Mouse (Mus musculus): Measurements from ENCODE around the gene Adgrl1. TPM values are rescaled to one million over a fixed set of nuclear protein-coding genes. Genes with fewer than 3 reads are reported as not detected.

Adgrl1 gene
- polyA plus RNA-seq, 1 experiment from 2014 or later, result 24.9 TPM

DNA sequence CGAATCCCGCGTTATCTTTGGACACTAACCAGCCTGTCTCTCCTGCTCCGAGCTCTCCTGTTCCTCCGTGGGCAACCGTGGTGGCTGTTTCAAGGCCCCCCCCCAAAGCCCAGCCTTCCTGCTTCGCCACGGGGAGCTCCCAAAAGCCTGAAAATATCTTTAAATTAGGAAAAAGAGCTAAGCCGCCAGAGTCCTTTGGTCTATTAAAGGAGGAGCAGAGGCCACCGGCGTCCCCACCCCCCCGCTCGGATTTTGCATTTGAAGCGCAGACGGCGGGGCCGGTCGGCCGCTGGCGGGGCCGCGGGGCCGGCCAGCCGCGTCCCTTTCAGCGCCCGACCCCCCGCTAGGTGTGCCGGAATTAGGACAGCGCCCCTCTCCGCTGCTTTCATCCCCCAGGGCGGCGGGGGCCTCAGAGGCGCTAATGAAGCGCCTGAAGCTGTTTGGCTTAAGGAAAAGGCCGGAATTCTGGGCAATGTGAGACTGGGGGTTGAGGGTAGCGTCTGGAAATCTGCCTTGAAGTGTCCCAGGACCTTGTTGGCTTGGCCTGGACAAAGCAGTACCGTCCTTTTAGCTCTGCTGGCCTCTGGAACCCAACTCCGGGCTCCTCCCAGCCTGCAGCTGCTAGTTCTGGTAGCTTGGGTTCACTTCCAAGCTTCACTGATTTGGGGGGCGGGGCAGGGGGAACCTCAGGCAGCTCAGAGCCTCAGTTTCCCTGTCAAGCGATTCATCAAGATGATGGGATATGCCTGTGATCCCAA is 23.6 kb upstream of the Adgrl1 start:
- under 1% methylated on average over 41 of the region's 41 CpGs for WGBS
- Histone ChIP-seq H3K4me1 (replicated peaks; ENCODE audit: control insufficient read depth, insufficient read depth, low read length) (peaks cover 13% of the 10 kb centered on the region), H3K4me3 (ENCODE audit: low read depth, low read length) (peak overlapping the region; percentile 64), H3K9ac (ENCODE audit: low read length) (peak overlapping the region; percentile 75), H3K36me3 (ENCODE audit: control insufficient read depth, insufficient read depth, low read length) (no peaks in the 10 kb centered on the region), H3K9me3 (ENCODE audit: control insufficient read depth, low read length) (no peaks in the 10 kb centered on the region), H3K27ac (ENCODE audit: low read depth) (peak overlapping the region; percentile 59; the same call in 1 of the 2 replicates), H3K4me2 (ENCODE audit: low read length) (peak overlapping the region; percentile 69), H3K27me3 (replicated peaks; ENCODE audit: control insufficient read depth, insufficient read depth, low read length) (0 out of 2 replicates have a peak, but pooled peaks cover 9% of the 10 kb centered on the region)
- DNase-seq (ENCODE audit: low spot score) (peak; percentile 75), ATAC-seq (replicated peaks; ENCODE audit: low FRiP score, low TSS enrichment, low read depth) (no peak)

DNA sequence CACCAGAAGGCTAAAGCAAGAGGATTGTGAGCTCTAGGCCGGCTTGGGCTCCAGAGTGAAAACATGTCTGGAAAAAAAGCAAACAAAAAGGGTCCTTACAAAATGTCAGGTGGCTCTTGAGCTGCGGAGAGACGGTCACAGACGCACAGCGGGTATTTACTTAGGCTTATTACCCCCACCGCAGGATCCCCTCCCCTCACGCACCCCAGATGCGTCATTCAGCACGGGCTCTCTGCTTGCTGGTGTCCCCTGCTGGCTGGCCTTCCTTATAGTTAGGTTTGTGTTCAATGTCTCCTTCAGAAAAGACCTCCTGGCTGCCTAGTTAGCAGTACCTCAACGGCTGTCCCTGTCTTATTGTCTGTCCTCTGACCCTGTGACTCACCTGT is 23.1 kb upstream of the Adgrl1 start:
- WGBS, result 5% methylated on average over 10 of the region's 10 CpGs
- Histone ChIP-seq H3K4me3 (ENCODE audit: low read depth, low read length) (no peak overlapping the region), H3K9ac (ENCODE audit: low read length) (no peak overlapping the region), H3K36me3 (ENCODE audit: control insufficient read depth, insufficient read depth, low read length) (no peaks in the 10 kb centered on the region), H3K4me1 (replicated peaks; ENCODE audit: control insufficient read depth, insufficient read depth, low read length) (peaks cover 13% of the 10 kb centered on the region), H3K9me3 (ENCODE audit: control insufficient read depth, low read length) (no peaks in the 10 kb centered on the region), H3K27me3 (replicated peaks; ENCODE audit: control insufficient read depth, insufficient read depth, low read length) (0 out of 2 replicates have a peak, but pooled peaks cover 9% of the 10 kb centered on the region), H3K27ac (ENCODE audit: low read depth) (no peak overlapping the region), H3K4me2 (ENCODE audit: low read length) (peak overlapping the region; percentile 69)
- peak; percentile 65 for DNase-seq (ENCODE audit: low spot score)
- ATAC-seq (replicated peaks; ENCODE audit: low FRiP score, low TSS enrichment, low read depth), result no peak

DNA sequence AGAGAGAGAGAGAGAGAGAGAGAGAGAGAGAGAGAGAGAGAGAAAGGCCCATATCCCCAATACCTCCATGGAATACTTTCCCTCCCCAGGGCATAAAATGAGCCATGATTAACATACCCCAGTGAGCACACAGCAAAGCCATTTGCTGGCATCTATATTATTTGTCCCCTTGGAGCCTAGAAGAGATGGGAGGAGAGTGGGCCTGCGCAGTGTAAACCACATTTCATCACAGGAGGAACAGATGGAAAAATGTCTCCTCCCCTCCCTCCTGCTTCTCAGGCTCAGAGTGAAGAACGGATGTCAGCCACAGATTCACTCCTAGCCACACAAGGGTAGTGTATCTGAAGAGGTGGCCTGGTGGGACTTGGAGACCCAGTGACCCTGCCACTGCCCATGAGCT is 11.5 kb upstream of the Adgrl1 start:
- H3K4me3 ChIP-seq (ENCODE audit: low read depth, low read length), result no peak overlapping the region
- H3K36me3 ChIP-seq (ENCODE audit: control insufficient read depth, insufficient read depth, low read length), result no peaks in the 10 kb centered on the region
- no peaks in the 10 kb centered on the region for H3K9me3 ChIP-seq (ENCODE audit: control insufficient read depth, low read length)
- DNase-seq (ENCODE audit: low spot score) (no peak), ATAC-seq (replicated peaks; ENCODE audit: low FRiP score, low TSS enrichment, low read depth) (no peak)
- no peak overlapping the region for H3K4me2 ChIP-seq (ENCODE audit: low read length)
- 58% methylated on average over 2 of the region's 2 CpGs for WGBS
- no peak overlapping the region for H3K9ac ChIP-seq (ENCODE audit: low read length)
- H3K27me3 ChIP-seq (replicated peaks; ENCODE audit: control insufficient read depth, insufficient read depth, low read length), result no peaks in the 10 kb centered on the region
- H3K4me1 ChIP-seq (replicated peaks; ENCODE audit: control insufficient read depth, insufficient read depth, low read length), result no peaks in the 10 kb centered on the region
- H3K27ac ChIP-seq (ENCODE audit: low read depth), result no peak overlapping the region

DNA sequence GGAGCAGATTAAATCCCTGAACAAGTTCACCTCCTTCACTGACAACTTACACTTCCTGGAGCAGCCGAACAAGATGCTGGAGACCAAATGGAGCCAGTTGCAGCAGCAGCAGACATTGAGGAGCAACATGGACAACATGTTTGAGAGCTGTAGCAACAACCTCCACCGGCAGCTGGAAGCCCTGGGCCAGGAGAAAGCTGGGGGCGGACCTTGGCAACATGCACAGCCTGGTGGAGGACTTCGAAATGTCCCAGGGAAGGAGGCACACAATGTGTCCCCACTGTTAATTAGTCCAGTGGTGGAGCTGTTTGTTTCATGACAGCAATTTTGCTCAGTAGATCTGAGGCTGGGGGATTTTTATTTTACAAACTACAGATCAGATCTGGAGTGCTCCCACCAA is 7.8 kb upstream of the Adgrl1 start:
- DNase-seq (ENCODE audit: low spot score) (no peak), ATAC-seq (replicated peaks; ENCODE audit: low FRiP score, low TSS enrichment, low read depth) (no peak)
- Histone ChIP-seq H3K27ac (ENCODE audit: low read depth) (no peak overlapping the region), H3K27me3 (replicated peaks; ENCODE audit: control insufficient read depth, insufficient read depth, low read length) (peaks cover 4% of the 10 kb centered on the region; the same call in 1 of the 2 replicates), H3K9me3 (ENCODE audit: control insufficient read depth, low read length) (no peaks in the 10 kb centered on the region), H3K4me2 (ENCODE audit: low read length) (no peak overlapping the region), H3K36me3 (ENCODE audit: control insufficient read depth, insufficient read depth, low read length) (no peaks in the 10 kb centered on the region), H3K9ac (ENCODE audit: low read length) (no peak overlapping the region), H3K4me3 (ENCODE audit: low read depth, low read length) (no peak overlapping the region), H3K4me1 (replicated peaks; ENCODE audit: control insufficient read depth, insufficient read depth, low read length) (peaks cover 2% of the 10 kb centered on the region; the same call in 1 of the 2 replicates)
- WGBS, result 63% methylated on average over 4 of the region's 4 CpGs

DNA sequence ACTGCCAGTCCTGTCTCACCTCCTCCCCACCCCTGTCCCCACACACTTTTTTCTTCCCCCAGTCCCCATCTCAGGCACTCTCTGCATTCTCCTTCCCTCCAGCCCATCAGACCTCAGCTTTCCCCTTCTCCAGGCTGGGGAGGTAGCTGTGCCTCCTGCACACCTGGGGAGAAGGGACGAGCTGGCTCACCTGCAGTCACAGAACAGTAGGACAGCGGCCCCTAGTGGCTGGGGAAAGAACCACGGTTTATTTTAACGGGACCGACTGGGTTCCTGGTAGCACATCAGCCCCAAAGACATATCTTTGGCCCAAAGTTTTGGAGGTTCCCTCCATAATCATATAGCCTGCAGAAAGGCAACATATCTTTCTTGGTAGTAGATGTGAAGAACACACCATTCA is 6.0 kb upstream of the Adgrl1 start:
- H3K27ac ChIP-seq (ENCODE audit: low read depth), result no peak overlapping the region
- H3K9me3 ChIP-seq (ENCODE audit: control insufficient read depth, low read length), result no peaks in the 10 kb centered on the region
- ATAC-seq (replicated peaks; ENCODE audit: low FRiP score, low TSS enrichment, low read depth) (no peak), DNase-seq (ENCODE audit: low spot score) (peak; percentile 91)
- H3K9ac ChIP-seq (ENCODE audit: low read length), result no peak overlapping the region
- no peak overlapping the region for H3K4me2 ChIP-seq (ENCODE audit: low read length)
- 3% methylated on average over 5 of the region's 5 CpGs for WGBS
- H3K4me3 ChIP-seq (ENCODE audit: low read depth, low read length), result no peak overlapping the region
- no peaks in the 10 kb centered on the region for H3K36me3 ChIP-seq (ENCODE audit: control insufficient read depth, insufficient read depth, low read length)
- peaks cover 4% of the 10 kb centered on the region; the same call in 1 of the 2 replicates for H3K27me3 ChIP-seq (replicated peaks; ENCODE audit: control insufficient read depth, insufficient read depth, low read length)
- H3K4me1 ChIP-seq (replicated peaks; ENCODE audit: control insufficient read depth, insufficient read depth, low read length), result peaks cover 17% of the 10 kb centered on the region

DNA sequence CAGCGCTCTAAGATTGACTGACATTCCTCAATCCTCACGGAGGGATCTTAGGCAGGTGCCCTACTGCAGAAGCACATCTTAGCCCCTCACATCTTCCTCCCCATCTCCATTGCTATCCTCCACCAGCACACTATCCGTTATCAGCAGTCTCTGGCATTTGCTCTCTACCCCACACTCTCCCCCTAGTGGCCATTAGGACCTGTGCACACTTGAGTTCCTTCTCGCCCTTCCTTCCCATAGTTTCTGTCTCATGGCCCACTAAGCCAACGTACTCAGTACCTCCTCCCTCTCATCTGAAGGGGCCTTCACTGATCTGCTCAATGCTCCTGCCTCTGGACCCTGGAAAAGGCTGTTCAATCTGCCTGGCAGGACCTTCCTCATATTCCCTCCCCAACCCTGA is 4.0 kb upstream of the Adgrl1 start:
- ATAC-seq (replicated peaks; ENCODE audit: low FRiP score, low TSS enrichment, low read depth), result no peak
- 19% methylated on average over 5 of the region's 5 CpGs for WGBS

DNA sequence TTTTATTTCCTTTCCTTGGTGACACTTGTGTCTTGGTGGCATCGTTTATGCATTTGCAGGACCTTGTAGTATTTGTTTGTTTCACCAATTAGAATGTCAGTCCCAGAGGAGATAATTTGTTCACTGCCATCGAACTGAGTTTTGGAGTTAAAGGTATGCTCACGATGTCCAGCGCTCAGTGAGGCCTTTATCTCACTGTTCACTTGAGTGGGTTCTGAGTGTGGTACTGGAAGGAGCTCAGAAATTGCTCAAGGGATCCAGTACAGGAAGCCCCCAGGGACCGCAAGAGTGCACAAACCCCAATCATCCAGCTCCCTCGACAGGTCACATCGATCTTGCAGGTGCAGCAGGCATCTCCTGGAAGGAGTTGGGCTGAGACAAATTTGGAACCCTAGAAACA is 3.4 kb upstream of the Adgrl1 start:
- Histone ChIP-seq H3K36me3 (ENCODE audit: control insufficient read depth, insufficient read depth, low read length) (no peaks in the 10 kb centered on the region), H3K27me3 (replicated peaks; ENCODE audit: control insufficient read depth, insufficient read depth, low read length) (peaks cover 4% of the 10 kb centered on the region; the same call in 1 of the 2 replicates), H3K9me3 (ENCODE audit: control insufficient read depth, low read length) (no peaks in the 10 kb centered on the region), H3K27ac (ENCODE audit: low read depth) (no peak overlapping the region), H3K9ac (ENCODE audit: low read length) (no peak overlapping the region), H3K4me2 (ENCODE audit: low read length) (no peak overlapping the region), H3K4me1 (replicated peaks; ENCODE audit: control insufficient read depth, insufficient read depth, low read length) (peaks cover 17% of the 10 kb centered on the region), H3K4me3 (ENCODE audit: low read depth, low read length) (no peak overlapping the region)
- DNase-seq (ENCODE audit: low spot score), result no peak
- no peak for ATAC-seq (replicated peaks; ENCODE audit: low FRiP score, low TSS enrichment, low read depth)
- WGBS, result 88% methylated on average over 7 of the region's 7 CpGs

More for the DNA sequence above, 4.0 kb upstream of the Adgrl1 start:
- H3K36me3 ChIP-seq (ENCODE audit: control insufficient read depth, insufficient read depth, low read length), result no peaks in the 10 kb centered on the region
- H3K4me1 ChIP-seq (replicated peaks; ENCODE audit: control insufficient read depth, insufficient read depth, low read length), result peaks cover 17% of the 10 kb centered on the region
- no peak for DNase-seq (ENCODE audit: low spot score)
- H3K9ac ChIP-seq (ENCODE audit: low read length), result no peak overlapping the region
- no peak overlapping the region for H3K27ac ChIP-seq (ENCODE audit: low read depth)
- H3K4me3 ChIP-seq (ENCODE audit: low read depth, low read length), result no peak overlapping the region
- H3K27me3 ChIP-seq (replicated peaks; ENCODE audit: control insufficient read depth, insufficient read depth, low read length), result peaks cover 4% of the 10 kb centered on the region; the same call in 1 of the 2 replicates
- H3K4me2 ChIP-seq (ENCODE audit: low read length), result no peak overlapping the region
- H3K9me3 ChIP-seq (ENCODE audit: control insufficient read depth, low read length), result no peaks in the 10 kb centered on the region

DNA sequence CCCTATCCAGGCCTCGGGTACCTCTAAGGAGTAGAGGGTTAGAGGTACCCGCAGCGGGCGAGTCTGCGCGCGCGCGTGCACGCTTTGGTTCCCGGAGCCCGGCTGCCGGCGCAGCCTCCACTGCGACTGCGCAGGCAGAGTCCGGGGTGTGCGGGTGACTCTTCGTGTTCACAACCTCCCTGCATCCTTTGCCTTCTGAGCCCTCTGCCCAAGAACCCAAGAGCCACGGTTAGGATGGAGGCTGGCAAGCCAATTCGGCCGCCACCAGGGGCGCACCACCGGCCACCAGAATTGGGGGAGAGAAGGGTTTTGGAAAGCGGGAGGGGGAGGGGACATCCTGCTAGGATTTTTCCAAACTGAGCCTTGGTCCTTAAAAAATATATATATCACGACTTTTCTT is 2.7 kb upstream of the Adgrl1 start:
- H3K9me3 ChIP-seq (ENCODE audit: control insufficient read depth, low read length), result no peaks in the 10 kb centered on the region
- H3K27ac ChIP-seq (ENCODE audit: low read depth), result no peak overlapping the region
- peaks cover 4% of the 10 kb centered on the region; the same call in 1 of the 2 replicates for H3K27me3 ChIP-seq (replicated peaks; ENCODE audit: control insufficient read depth, insufficient read depth, low read length)
- DNase-seq (ENCODE audit: low spot score) (peak; percentile 77), ATAC-seq (replicated peaks; ENCODE audit: low FRiP score, low TSS enrichment, low read depth) (no peak)
- peak overlapping the region; percentile 26 for H3K4me3 ChIP-seq (ENCODE audit: low read depth, low read length)
- 1% methylated on average over 26 of the region's 26 CpGs for WGBS
- no peak overlapping the region for H3K9ac ChIP-seq (ENCODE audit: low read length)
- peaks cover 25% of the 10 kb centered on the region for H3K4me1 ChIP-seq (replicated peaks; ENCODE audit: control insufficient read depth, insufficient read depth, low read length)
- no peaks in the 10 kb centered on the region for H3K36me3 ChIP-seq (ENCODE audit: control insufficient read depth, insufficient read depth, low read length)
- peak overlapping the region; percentile 53 for H3K4me2 ChIP-seq (ENCODE audit: low read length)

DNA sequence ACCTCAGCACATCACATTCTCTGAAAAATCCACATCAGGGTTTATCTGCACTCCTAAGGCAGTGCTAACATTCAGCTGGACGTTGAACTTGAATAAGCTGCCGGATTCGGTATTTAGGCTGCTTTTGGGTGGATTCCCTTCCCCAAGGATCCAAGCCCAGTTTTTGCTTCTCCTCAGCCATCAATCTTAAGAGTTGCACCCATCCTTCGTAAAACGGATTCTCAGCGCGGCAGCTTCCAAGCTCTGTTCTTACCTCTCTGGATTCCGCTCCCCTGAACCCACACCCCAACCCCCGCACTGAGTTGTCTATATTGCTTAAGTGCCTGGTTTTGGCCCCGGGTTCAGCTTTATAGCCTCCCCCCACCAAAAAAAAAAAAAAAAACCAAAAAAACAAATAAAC is 1.4 kb upstream of the Adgrl1 start:
- Histone ChIP-seq H3K4me1 (replicated peaks; ENCODE audit: control insufficient read depth, insufficient read depth, low read length) (peaks cover 37% of the 10 kb centered on the region), H3K36me3 (ENCODE audit: control insufficient read depth, insufficient read depth, low read length) (no peaks in the 10 kb centered on the region), H3K4me3 (ENCODE audit: low read depth, low read length) (peak overlapping the region; percentile 93), H3K4me2 (ENCODE audit: low read length) (peak overlapping the region; percentile 78), H3K27me3 (replicated peaks; ENCODE audit: control insufficient read depth, insufficient read depth, low read length) (peaks cover 4% of the 10 kb centered on the region; the same call in 1 of the 2 replicates), H3K9me3 (ENCODE audit: control insufficient read depth, low read length) (no peaks in the 10 kb centered on the region), H3K27ac (ENCODE audit: low read depth) (peak overlapping the region; percentile 97), H3K9ac (ENCODE audit: low read length) (peak overlapping the region; percentile 37)
- WGBS, result 2% methylated on average over 10 of the region's 10 CpGs
- DNase-seq (ENCODE audit: low spot score) (peak; percentile 64), ATAC-seq (replicated peaks; ENCODE audit: low FRiP score, low TSS enrichment, low read depth) (no peak)
